ENCODE assay signal across 23 mouse cellular contexts in the genomic region with DNA sequence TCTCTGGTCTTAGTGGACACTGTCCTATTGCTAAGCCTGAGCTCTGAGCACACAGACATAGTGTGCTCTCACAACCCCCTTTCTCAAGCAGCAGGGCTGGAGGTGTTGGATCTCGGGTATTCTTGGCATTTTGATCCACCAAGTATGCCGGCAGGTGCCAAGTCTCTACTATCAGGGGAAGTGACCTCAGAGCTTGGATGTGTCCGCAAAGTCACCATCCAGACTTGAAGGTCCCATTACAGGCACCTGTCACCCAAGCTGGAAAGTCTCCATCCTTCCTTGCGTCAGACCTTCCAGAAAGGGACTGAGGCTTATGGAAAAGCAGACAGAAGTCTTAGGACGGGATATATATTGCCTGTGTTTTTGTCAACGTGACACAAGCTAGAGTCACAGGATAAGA. TPM values are rescaled to one million over a fixed set of nuclear protein-coding genes. Genes with fewer than 3 reads are reported as not detected.
A peak's percentile ranks its signal among the peaks of the same experiment; 100 is the strongest.
DNase-seq lines count a peak whose midpoint lies in the region; ATAC-seq lines count a peak whose summit lies in the region.
"Had no signal": no experiment of that assay in that cellular context is flagged by ENCODE, and none has a peak within 500 bp of the region (broad histone marks: within the 10 kb centered on the region; RNA-seq: fewer than 3 reads in every experiment).

No protein-coding gene starts in this region.

- no peak overlapping the region for H3K4me3 ChIP-seq in midbrain, embryonic 14.5 days (replicated peaks; ENCODE audit: low read depth, low read length)
- no peak overlapping the region for H3K4me3 ChIP-seq in midbrain, embryonic 10.5 days
- H3K4me3 ChIP-seq: embryonic facial prominence, embryonic 12.5 days; embryonic facial prominence, embryonic 15.5 days; heart, adult 2 months; heart, embryonic 10.5 days; heart, embryonic 13.5 days; hindbrain, embryonic 15.5 days had no signal

- H3K4me1 ChIP-seq in midbrain, embryonic 14.5 days (ENCODE audit: control insufficient read depth, insufficient read depth, low read length) = no peaks in the 10 kb centered on the region
- no peaks in the 10 kb centered on the region for H3K4me1 ChIP-seq in midbrain, embryonic 10.5 days
- H3K4me1 ChIP-seq: embryonic facial prominence, embryonic 12.5 days; embryonic facial prominence, embryonic 15.5 days; hindbrain, embryonic 15.5 days had no signal

- DNase-seq in gastrocnemius, adult 18-20 months (ENCODE audit: low spot score) = peak; percentile 89
- DNase-seq in gastrocnemius, postnatal 4 days (ENCODE audit: low spot score in 2 of 2) = no peak
- peak; percentile 77 for DNase-seq in gastrocnemius, postnatal 25 days
- peak; percentile 20 for DNase-seq in naive thymus-derived CD4-positive, alpha-beta T cell, adult 2 months (ENCODE audit: low read depth)
- DNase-seq in midbrain, embryonic 14.5 days = no peak
- DNase-seq in adrenal gland, adult 8-10 months = no peak
- no peak for DNase-seq in midbrain, embryonic 10.5 days (ENCODE audit: low spot score)
- DNase-seq: adrenal gland, postnatal 14 days; cerebellum, adult 11 months; cerebellum, adult 2 months; cerebellum, adult 9-11 months; cerebellum, postnatal 25 days; forebrain, postnatal 0 days; heart, postnatal 14 days; heart, postnatal 4 days had no signal

- no peak for ATAC-seq in midbrain, embryonic 14.5 days (ENCODE audit: low FRiP score, low TSS enrichment)
- ATAC-seq: forebrain, embryonic 14.5 days; forebrain, postnatal 0 days had no signal

- no peak overlapping the region for H3K4me2 ChIP-seq in midbrain, embryonic 14.5 days (ENCODE audit: low read length)
- H3K4me2 ChIP-seq: embryonic facial prominence, embryonic 12.5 days; embryonic facial prominence, embryonic 15.5 days; heart, embryonic 13.5 days; hindbrain, embryonic 15.5 days had no signal

- no peak overlapping the region for H3K27ac ChIP-seq in midbrain, embryonic 14.5 days (replicated peaks; ENCODE audit: low read depth, low read length)
- H3K27ac ChIP-seq in midbrain, embryonic 10.5 days (replicated peaks) = no peak overlapping the region
- H3K27ac ChIP-seq: embryonic facial prominence, embryonic 12.5 days; embryonic facial prominence, embryonic 15.5 days; heart, adult 2 months; heart, embryonic 10.5 days; heart, embryonic 13.5 days; hindbrain, embryonic 15.5 days had no signal

- no peaks in the 10 kb centered on the region for H3K36me3 ChIP-seq in midbrain, embryonic 14.5 days (ENCODE audit: control insufficient read depth, insufficient read depth, low read length)
- H3K36me3 ChIP-seq in midbrain, embryonic 10.5 days = no peaks in the 10 kb centered on the region
- H3K36me3 ChIP-seq: embryonic facial prominence, embryonic 12.5 days; embryonic facial prominence, embryonic 15.5 days; heart, embryonic 10.5 days; heart, embryonic 13.5 days; hindbrain, embryonic 15.5 days had no signal

- 92% methylated on average over 6 of the region's 6 CpGs for WGBS in midbrain, embryonic 14.5 days
- WGBS in midbrain, embryonic 10.5 days = 89% methylated on average over 6 of the region's 6 CpGs

- no peak overlapping the region for H3K9ac ChIP-seq in midbrain, embryonic 14.5 days (replicated peaks; ENCODE audit: low read length)
- H3K9ac ChIP-seq: embryonic facial prominence, embryonic 12.5 days; embryonic facial prominence, embryonic 15.5 days; forebrain, postnatal 0 days; heart, embryonic 13.5 days; hindbrain, embryonic 15.5 days had no signal

- H3K27me3 ChIP-seq in midbrain, embryonic 14.5 days (ENCODE audit: control insufficient read depth, insufficient read depth, low read length) = no peaks in the 10 kb centered on the region
- no peaks in the 10 kb centered on the region for H3K27me3 ChIP-seq in midbrain, embryonic 10.5 days (ENCODE audit: low read depth, poor library complexity, severe bottlenecking)
- H3K27me3 ChIP-seq: embryonic facial prominence, embryonic 12.5 days; embryonic facial prominence, embryonic 15.5 days; heart, embryonic 13.5 days; hindbrain, embryonic 15.5 days had no signal

- H3K9me3 ChIP-seq in midbrain, embryonic 14.5 days (ENCODE audit: control insufficient read depth, low read length) = no peaks in the 10 kb centered on the region
- no peaks in the 10 kb centered on the region for H3K9me3 ChIP-seq in midbrain, embryonic 10.5 days (replicated peaks)
- H3K9me3 ChIP-seq: embryonic facial prominence, embryonic 12.5 days; embryonic facial prominence, embryonic 15.5 days; heart, embryonic 10.5 days; heart, embryonic 13.5 days; hindbrain, embryonic 15.5 days had no signal

RNA-seq across cellular contexts. Expression of a gene that starts 52.4 kb away (rescaled TPM):
- 10 to 100 TPM; 14.7 to 15.4 TPM for total RNA-seq in gastrocnemius, adult 18-20 months (2021)
- 10 to 100 TPM; 21.4 to 26.0 TPM for total RNA-seq in gastrocnemius, postnatal 4 days (2021)
- 10 to 100 TPM in 1 of 2 experiments, 1 to 10 TPM in 1; 7.7 to 10.4 TPM for total RNA-seq in gastrocnemius, postnatal 25 days (2021)
- polyA plus RNA-seq in midbrain, embryonic 14.5 days (2014; fragmentation: Nextera tagmentation; extraction: Ambion mirVana) = 105 and 107 TPM in 2 replicates
- total RNA-seq in adrenal gland, adult 8-10 months (2022) = 10 to 100 TPM; 17.7 to 23.7 (median 19.7) TPM
- polyA plus RNA-seq in midbrain, embryonic 10.5 days (2016; fragmentation: Nextera tagmentation; extraction: Ambion mirVana) = 55.1 and 56.8 TPM in 2 replicates

RNA-seq across cellular contexts. Expression of a gene that starts 52.6 kb away (rescaled TPM):
- 1 to 10 TPM; 4.6 to 9.7 TPM for total RNA-seq in gastrocnemius, adult 18-20 months (2021)
- 1 to 10 TPM; 6.7 to 8.3 TPM for total RNA-seq in gastrocnemius, postnatal 4 days (2021)
- total RNA-seq in gastrocnemius, postnatal 25 days (2021) = 1 to 10 TPM; 2.8 to 4.1 TPM
- polyA plus RNA-seq in midbrain, embryonic 14.5 days (2014; fragmentation: Nextera tagmentation; extraction: Ambion mirVana) = 5.7 and 7.0 TPM in 2 replicates
- total RNA-seq in adrenal gland, adult 8-10 months (2022) = 1 to 10 TPM; 2.0 to 5.3 (median 2.6) TPM
- 4.7 and 5.6 TPM in 2 replicates for polyA plus RNA-seq in midbrain, embryonic 10.5 days (2016; fragmentation: Nextera tagmentation; extraction: Ambion mirVana)
- polyA plus RNA-seq: activated CD4-positive, CD25-positive, alpha-beta regulatory T cell, adult 4 months had no signal

Comparison
In these comparisons a context has a peak if more than half of its experiments do, and no peak if none do; other contexts are left out.
1. DNase-seq: peak in gastrocnemius, adult 18-20 months (single experiment), gastrocnemius, postnatal 25 days (single experiment) and naive thymus-derived CD4-positive, alpha-beta T cell, adult 2 months (single experiment); none in gastrocnemius, postnatal 4 days (0 of 2), midbrain, embryonic 14.5 days (single experiment), adrenal gland, adult 8-10 months (single experiment) and midbrain, embryonic 10.5 days (single experiment).